Mouse (Mus musculus): ENCODE data around the gene Thap11.

Thap11 gene

GRCm38 (mm10) chr8:105852146-105852729 is 2.7 kb upstream of the Thap11 start:
- DNase-seq, result no peak

GRCm38 (mm10) chr8:105853178-105853577 is 1.8 kb upstream of the Thap11 start, which contains the start of gene Cenpt:
Gene Cenpt, minus strand, starts transcription at chr8:105853278.
- DNase-seq, result no peak

- peak; percentile 20 to 41 for DNase-seq
Measured at GRCm38 (mm10) chr8:105854303-105854702, 629 bp upstream of the Thap11 start.

GRCm38 (mm10) chr8:105855248-105856167 is 576 bp downstream of the Thap11 start:
- DNase-seq, result peak; percentile 67 to 79

- DNase-seq, result no peak
Measured at GRCm38 (mm10) chr8:105856168-105856835, 1.4 kb downstream of the Thap11 start.

GRCm38 (mm10) chr8:105858495-105858894 is 3.6 kb downstream of the Thap11 start:
- DNase-seq, result no peak

- no peak for DNase-seq
Measured at GRCm38 (mm10) chr8:105859314-105859713, 4.4 kb downstream of the Thap11 start.

GRCm38 (mm10) chr8:105860143-105860981 is 5.4 kb downstream of the Thap11 start, which contains the start of gene Nutf2:
Gene Nutf2, plus strand, starts transcription at chr8:105860580.
- DNase-seq, result peak; percentile 95 to 98

GRCm38 (mm10) chr8:105861951-105862350 is 7.0 kb downstream of the Thap11 start:
- peak; percentile 27 to 55 for DNase-seq

- peak in 1 of 2 experiments; percentile 18 for DNase-seq
Measured at GRCm38 (mm10) chr8:105866364-105867029, 11.6 kb downstream of the Thap11 start.

- no peak for DNase-seq
Measured at GRCm38 (mm10) chr8:105874301-105874700, 19.4 kb downstream of the Thap11 start.

GRCm38 (mm10) chr8:105880754-105881520 is 26.0 kb downstream of the Thap11 start, which contains the start of gene Edc4:
Gene Edc4, plus strand, starts transcription at chr8:105880881.
- DNase-seq, result peak; percentile 91 to 92

- no peak for DNase-seq
Measured at GRCm38 (mm10) chr8:105889756-105890465, 35.0 kb downstream of the Thap11 start.

GRCm38 (mm10) chr8:105890870-105891269 is 35.9 kb downstream of the Thap11 start:
- no peak for DNase-seq

- peak; percentile 41 to 54 for DNase-seq
Measured at GRCm38 (mm10) chr8:105892432-105892831, 37.5 kb downstream of the Thap11 start.

GRCm38 (mm10) chr8:105893339-105893738 is 38.4 kb downstream of the Thap11 start, which contains the start of gene Nrn1l:
Gene Nrn1l, plus strand, starts transcription at chr8:105893567.
- peak; percentile 80 to 89 for DNase-seq

GRCm38 (mm10) chr8:105897801-105898480 is 43.0 kb downstream of the Thap11 start:
- no peak for DNase-seq

- peak; percentile 95 to 96 for DNase-seq
Measured at GRCm38 (mm10) chr8:105900180-105900940, 45.4 kb downstream of the Thap11 start, which contains the start of gene Pskh1. Gene Pskh1, plus strand, starts transcription at chr8:105900441.

All from kidney, postnatal 4 days (tissue).